ENCODE assay signal across 7 mouse cellular contexts in the genomic region with DNA sequence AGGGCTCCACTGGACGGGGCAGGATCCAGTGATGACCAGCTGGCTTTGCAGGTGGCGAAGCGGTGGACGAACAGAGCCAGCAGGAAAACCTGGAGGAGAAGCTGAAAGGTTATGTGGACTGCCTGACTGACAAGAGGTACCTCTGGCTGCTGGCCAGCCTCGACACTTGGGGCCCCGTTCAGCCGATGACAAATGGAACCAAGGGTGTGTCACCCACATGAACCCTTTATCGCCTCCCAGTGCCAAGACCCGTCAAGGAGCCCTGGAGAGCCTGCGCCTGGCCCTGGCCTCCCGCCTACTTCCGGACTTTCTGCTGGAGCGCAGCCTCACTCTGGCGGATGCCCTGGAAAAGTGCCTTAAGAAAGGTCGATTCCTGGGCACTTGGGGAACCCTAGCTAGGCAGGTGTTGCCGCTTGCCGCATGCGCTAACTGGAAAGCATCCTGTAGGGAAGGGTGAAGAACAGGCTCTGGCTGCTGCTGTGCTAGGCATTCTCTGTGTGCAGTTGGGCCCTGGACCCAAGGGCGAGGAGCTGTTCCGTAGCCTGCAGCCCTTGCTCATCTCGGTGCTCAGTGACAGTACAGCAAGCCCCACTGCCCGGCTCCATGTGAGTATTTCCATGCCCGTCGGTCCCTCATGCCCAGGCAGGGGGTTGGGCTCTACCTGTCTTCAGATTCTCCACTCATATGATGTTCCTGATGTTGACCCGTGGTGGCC. TPM values are rescaled to one million over a fixed set of nuclear protein-coding genes. Genes with fewer than 3 reads are reported as not detected.
DNase-seq lines count a peak whose midpoint lies in the region; TF ChIP-seq lines count a peak whose summit lies in the region.

No protein-coding gene starts in this region.

- TF ChIP-seq EP300 in MEL (IDR thresholded peaks at IDR 0.05; ENCODE audit: low read depth in 1 of 2, low read length in 2 of 2) = peak; percentile 53 to 72; a peak in 3 of 4 replicates

- H3K36me3 ChIP-seq in MEL (ENCODE audit: control insufficient read depth in 1 of 2, insufficient read depth in 2 of 2, low read length in 2 of 2) = peaks cover 5 to 27% of the 10 kb centered on the region in 2 experiments; a peak in 3 of 4 replicates
- H3K36me3 ChIP-seq in embryonic facial prominence, embryonic 10.5 days (replicated peaks) = peaks cover 63% of the 10 kb centered on the region

- H3K9ac ChIP-seq in MEL (ENCODE audit: control insufficient read depth, low read depth, low read length, poor library complexity, severe bottlenecking) = peak overlapping the region; percentile 99

- peaks cover 34% of the 10 kb centered on the region for H3K79me2 ChIP-seq in MEL (ENCODE audit: control insufficient read depth, insufficient read depth, low read length, poor library complexity)

- no peaks in the 10 kb centered on the region for H3K9me3 ChIP-seq in MEL (replicated peaks; ENCODE audit: insufficient read depth, low read length)
- no peaks in the 10 kb centered on the region for H3K9me3 ChIP-seq in embryonic facial prominence, embryonic 10.5 days

- peaks cover 16 to 26% of the 10 kb centered on the region in 2 experiments; a peak in 3 of 4 replicates for H3K4me1 ChIP-seq in MEL (ENCODE audit: control insufficient read depth in 1 of 2, insufficient read depth in 2 of 2, low read length in 2 of 2)
- peaks cover 21% of the 10 kb centered on the region for H3K4me1 ChIP-seq in embryonic facial prominence, embryonic 10.5 days

- H3K27ac ChIP-seq in MEL (ENCODE audit: control insufficient read depth, low read depth, low read length) = peak overlapping the region; percentile 99
- H3K27ac ChIP-seq in embryonic facial prominence, embryonic 10.5 days (replicated peaks) = no peak overlapping the region
- no peak overlapping the region for H3K27ac ChIP-seq in layer of hippocampus, adult 2 months

- no peak for TF ChIP-seq RAD21 in MEL (IDR thresholded peaks at IDR 0.05; ENCODE audit: low read depth, low read length)

- TF ChIP-seq CTCF in MEL (IDR thresholded peaks at IDR 0.05 in 2 of 3, conservative IDR thresholded peaks at IDR 0.05 in 1 of 3; ENCODE audit: control insufficient read depth in 1 of 3, insufficient read depth in 1 of 3, low read depth in 2 of 3, low read length in 3 of 3, poor library complexity in 1 of 3, severe bottlenecking in 1 of 3) = peak in 1 of 3 experiments; percentile 10; a peak in 1 of 6 replicates
- TF ChIP-seq CTCF in layer of hippocampus, adult 2 months (conservative IDR thresholded peaks at IDR 0.05) = no peak

- H3K27me3 ChIP-seq in MEL (ENCODE audit: control insufficient read depth in 1 of 2, insufficient read depth in 2 of 2, low read length in 2 of 2) = no peaks in the 10 kb centered on the region
- H3K27me3 ChIP-seq in embryonic facial prominence, embryonic 10.5 days (replicated peaks; ENCODE audit: low read depth, poor library complexity, severe bottlenecking) = no peaks in the 10 kb centered on the region

- DNase-seq in MEL (ENCODE audit: low read depth, low spot score) = peak; percentile 95
- no peak for DNase-seq in embryonic facial prominence, embryonic 10.5 days (ENCODE audit: low spot score)
- peak; percentile 72 to 79 for DNase-seq in kidney, adult 8-10 months
- peak; percentile 89 for DNase-seq in lung, postnatal 25 days (ENCODE audit: low spot score)
- DNase-seq in testis, postnatal 10 days (ENCODE audit: low spot score) = no peak
- DNase-seq in layer of hippocampus, adult 2 months (ENCODE audit: low spot score in 2 of 2) = no peak
- DNase-seq in B cell, adult 2 months = no peak

- TF ChIP-seq POLR2A in MEL (IDR thresholded peaks at IDR 0.05; ENCODE audit: control insufficient read depth in 1 of 2, insufficient read depth in 1 of 2, low read depth in 1 of 2, low read length in 2 of 2, poor library complexity in 1 of 2) = peak in 1 of 2 experiments; percentile 26; a peak in 1 of 4 replicates

- peak overlapping the region; percentile 55 to 86 for H3K4me3 ChIP-seq in MEL (ENCODE audit: control insufficient read depth in 1 of 2, insufficient read depth in 1 of 2, low read depth in 2 of 2, low read length in 2 of 2)
- 0 out of 2 replicates have a peak overlapping the region, but pooled peaks have one; percentile 8 for H3K4me3 ChIP-seq in embryonic facial prominence, embryonic 10.5 days
- no peak overlapping the region for H3K4me3 ChIP-seq in layer of hippocampus, adult 2 months

- WGBS in embryonic facial prominence, embryonic 10.5 days = 93% methylated on average over 25 of the region's 25 CpGs

TF ChIP-seq in MEL, 35 proteins besides CTCF, POLR2A, EP300 and RAD21 (continues in another document):
- TF ChIP-seq E2F4 (IDR thresholded peaks at IDR 0.05; ENCODE audit: borderline replicate concordance, low read depth, low read length) = no peak
- peak; percentile 40; the same call in 1 of the 2 replicates for TF ChIP-seq TCF12 (IDR thresholded peaks at IDR 0.05; ENCODE audit: low read depth, low read length)
- peak; percentile 24; the same call in 1 of the 2 replicates for TF ChIP-seq USF1 (IDR thresholded peaks at IDR 0.05; ENCODE audit: low read depth, low read length)
- no peak; the same call in 1 of the 2 replicates for TF ChIP-seq ZNF384 (IDR thresholded peaks at IDR 0.05; ENCODE audit: low read depth, low read length)
- TF ChIP-seq MAFK (IDR thresholded peaks at IDR 0.05; ENCODE audit: borderline replicate concordance, low read depth, low read length) = no peak
- TF ChIP-seq ETS1 (IDR thresholded peaks at IDR 0.05; ENCODE audit: low read depth, low read length) = peak; percentile 91
- TF ChIP-seq TAL1 (IDR thresholded peaks at IDR 0.05; ENCODE audit: low read length) = no peak
- TF ChIP-seq GABPA (IDR thresholded peaks at IDR 0.05; ENCODE audit: low read depth, low read length) = no peak
- 0 out of 2 replicates have a peak, but pooled peaks have one; percentile 17 for TF ChIP-seq MEF2A (IDR thresholded peaks at IDR 0.05; ENCODE audit: extremely low read depth, insufficient replicate concordance, low read depth, low read length, poor library complexity, severe bottlenecking)
- TF ChIP-seq JUND (IDR thresholded peaks at IDR 0.05; ENCODE audit: low read depth, low read length) = no peak
- TF ChIP-seq GATA1 (IDR thresholded peaks at IDR 0.05; ENCODE audit: low read depth, low read length) = peak; percentile 42; the same call in 1 of the 2 replicates
- TF ChIP-seq KAT2A (conservative IDR thresholded peaks at IDR 0.05; ENCODE audit: low read depth, low read length) = no peak
- peak; percentile 85 for TF ChIP-seq ELF1 (IDR thresholded peaks at IDR 0.05; ENCODE audit: low read depth, low read length)
- TF ChIP-seq RCOR1 (IDR thresholded peaks at IDR 0.05; ENCODE audit: low read depth, low read length) = peak; percentile 41; the same call in 1 of the 2 replicates
- TF ChIP-seq MXI1 (IDR thresholded peaks at IDR 0.05; ENCODE audit: low read depth, low read length) = peak; percentile 91
- no peak for TF ChIP-seq CHD1 (IDR thresholded peaks at IDR 0.05; ENCODE audit: low read depth, low read length)
- no peak for TF ChIP-seq USF2 (IDR thresholded peaks at IDR 0.05; ENCODE audit: borderline replicate concordance in 1 of 2, insufficient read depth in 1 of 2, low read depth in 1 of 2, low read length in 2 of 2)
- TF ChIP-seq NRF1 (IDR thresholded peaks at IDR 0.05; ENCODE audit: insufficient read depth, low read depth, low read length, poor library complexity, severe bottlenecking) = peak; percentile 69
- TF ChIP-seq ZMIZ1 (IDR thresholded peaks at IDR 0.05; ENCODE audit: low read depth, low read length) = no peak; the same call in 1 of the 2 replicates
- no peak for TF ChIP-seq MYB (IDR thresholded peaks at IDR 0.05; ENCODE audit: low read depth, low read length)
- 0 out of 2 replicates have a peak, but pooled peaks have one; percentile 68 for TF ChIP-seq MAZ (IDR thresholded peaks at IDR 0.05; ENCODE audit: low read depth, low read length)
- TF ChIP-seq SIN3A (IDR thresholded peaks at IDR 0.05; ENCODE audit: low read length) = peak; percentile 92
- no peak for TF ChIP-seq TBP (IDR thresholded peaks at IDR 0.05; ENCODE audit: low read depth, low read length)
- peak; percentile 78 for TF ChIP-seq POLR2AphosphoS2 (IDR thresholded peaks at IDR 0.05; ENCODE audit: low read length)

RNA-seq across cellular contexts. Expression of a gene that starts 2.8 kb away (rescaled TPM):
- total RNA-seq in MEL (2012; rRNA removed) = 136 and 147 TPM in 2 replicates
- polyA plus RNA-seq in MEL (2012; ENCODE audit: insufficient read depth in 1 of 2, insufficient read length in 2 of 2, low read depth in 1 of 2, low replicate concordance in 2 of 2, missing spikeins in 1 of 2) = 100 to 1,000 TPM in 1 of 2 experiments, not detected in 1; 292 TPM
- 59.7 and 72.1 TPM in 2 replicates for polyA plus RNA-seq in embryonic facial prominence, embryonic 10.5 days (2016; fragmentation: Nextera tagmentation; extraction: Ambion mirVana)
- 10 to 100 TPM; 13.7 to 15.2 TPM for total RNA-seq in layer of hippocampus, adult 2 months (2021)

RNA-seq across cellular contexts. Expression of a gene that starts 9.6 kb away (rescaled TPM):
- total RNA-seq in MEL (2012; rRNA removed) = 1.8 and 2.3 TPM in 2 replicates
- polyA plus RNA-seq in MEL (2012; ENCODE audit: insufficient read depth in 1 of 2, insufficient read length in 2 of 2, low read depth in 1 of 2, low replicate concordance in 2 of 2, missing spikeins in 1 of 2) = 1 to 10 TPM in 1 of 2 experiments, not detected in 1; 6.8 TPM
- polyA plus RNA-seq in embryonic facial prominence, embryonic 10.5 days (2016; fragmentation: Nextera tagmentation; extraction: Ambion mirVana) = 0.48 and 0.96 TPM in 2 replicates
- 1 to 10 TPM; 2.0 to 2.1 TPM for total RNA-seq in layer of hippocampus, adult 2 months (2021)

RNA-seq across cellular contexts. Expression of a gene that starts 11.5 kb away (rescaled TPM):
- total RNA-seq in MEL (2012; rRNA removed) = 14.3 and 15.1 TPM in 2 replicates
- polyA plus RNA-seq in MEL (2012; ENCODE audit: insufficient read depth in 1 of 2, insufficient read length in 2 of 2, low read depth in 1 of 2, low replicate concordance in 2 of 2, missing spikeins in 1 of 2) = 10 to 100 TPM in 1 of 2 experiments, not detected in 1; 74.0 TPM
- polyA plus RNA-seq in embryonic facial prominence, embryonic 10.5 days (2016; fragmentation: Nextera tagmentation; extraction: Ambion mirVana) = 18.9 and 20.3 TPM in 2 replicates
- total RNA-seq in layer of hippocampus, adult 2 months (2021) = 10 to 100 TPM; 10.9 to 12.6 TPM

RNA-seq across cellular contexts. Expression of a gene that starts 13.5 kb away (rescaled TPM):
- total RNA-seq in MEL (2012; rRNA removed) = 1.1 and 1.3 TPM in 2 replicates
- polyA plus RNA-seq in MEL (2012; ENCODE audit: insufficient read depth in 1 of 2, insufficient read length in 2 of 2, low read depth in 1 of 2, low replicate concordance in 2 of 2, missing spikeins in 1 of 2) = 1 to 10 TPM in 1 of 2 experiments, not detected in 1; 3.4 TPM
- 8.4 and 9.1 TPM in 2 replicates for polyA plus RNA-seq in embryonic facial prominence, embryonic 10.5 days (2016; fragmentation: Nextera tagmentation; extraction: Ambion mirVana)
- 1 to 10 TPM; 6.9 to 7.6 TPM for total RNA-seq in layer of hippocampus, adult 2 months (2021)

RNA-seq across cellular contexts. Expression of a gene that starts 18.8 kb away (rescaled TPM):
- total RNA-seq in MEL (2012; rRNA removed) = 0.04 and 0.07 TPM in 2 replicates
- polyA plus RNA-seq in MEL (2012; ENCODE audit: insufficient read depth in 1 of 2, insufficient read length in 2 of 2, low read depth in 1 of 2, low replicate concordance in 2 of 2, missing spikeins in 1 of 2) = under 1 TPM in 1 of 2 experiments, not detected in 1; 0.21 TPM
- 2.7 TPM in 2 replicates for polyA plus RNA-seq in embryonic facial prominence, embryonic 10.5 days (2016; fragmentation: Nextera tagmentation; extraction: Ambion mirVana)
- 1 to 10 TPM; 1.9 to 2.2 TPM for total RNA-seq in layer of hippocampus, adult 2 months (2021)

Comparison
In these comparisons a context has a peak if more than half of its experiments do, and no peak if none do; other contexts are left out.
1. DNase-seq: peak in MEL (single experiment), kidney, adult 8-10 months (2 of 2) and lung, postnatal 25 days (single experiment); none in embryonic facial prominence, embryonic 10.5 days (single experiment), testis, postnatal 10 days (single experiment), layer of hippocampus, adult 2 months (0 of 2) and B cell, adult 2 months (0 of 2).